Mouse (Mus musculus): ENCODE measurements at regions not wholly inside any gene's neighbourhood (a gene's known extent, or its start where the extent isn't known, plus 50 kb on each side); places are given as distances from the start of the nearest gene placed in this dataset.

DNA sequence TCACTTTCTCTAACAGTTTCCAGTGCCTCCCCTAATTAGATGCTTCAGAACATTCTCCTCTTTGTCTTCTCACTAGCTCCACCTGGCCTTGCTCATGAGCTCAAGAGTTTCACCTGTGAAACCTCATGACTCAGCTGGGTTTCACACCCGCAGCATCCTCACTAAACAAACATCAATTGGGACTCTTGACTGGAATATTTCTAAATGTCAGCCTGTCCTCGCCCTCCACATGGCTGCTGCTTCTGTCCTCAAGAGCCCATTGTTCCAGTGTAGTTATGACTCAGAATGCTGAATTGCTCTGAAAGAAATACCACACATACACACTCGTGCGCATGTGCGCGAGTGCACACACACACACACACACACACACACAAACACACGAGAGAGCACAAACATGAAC lies 407.2 kb downstream of the Prss52 start:
- no peak overlapping the region for H3K4me3 ChIP-seq
- intact Hi-C loops (cut with DNase I), result no loop called here
- H3K27ac ChIP-seq, result no peak overlapping the region
- no peak for TF ChIP-seq CTCF (IDR thresholded peaks at IDR 0.05)
- DNase-seq, result no peak

DNA sequence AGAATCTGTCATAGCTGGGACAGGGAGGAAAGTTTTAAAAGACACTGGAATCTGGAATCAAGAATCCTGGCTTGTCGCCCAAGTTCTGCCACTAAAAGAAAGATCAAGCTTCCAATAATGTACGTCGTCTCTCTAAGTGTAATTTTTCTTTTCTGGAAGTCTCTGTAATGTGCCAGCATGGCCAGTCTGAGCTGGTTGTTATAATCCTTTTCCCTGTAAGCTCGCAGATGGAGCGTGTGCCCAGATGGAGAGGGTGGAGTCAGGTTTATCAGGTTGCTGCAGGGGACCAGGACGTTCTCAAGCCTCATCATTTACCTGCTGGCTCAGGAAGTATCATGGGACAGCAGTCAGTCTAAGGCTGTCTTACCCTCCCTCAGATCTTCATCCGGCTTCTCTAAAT lies 408.6 kb downstream of the Prss52 start:
- H3K27ac ChIP-seq, result no peak overlapping the region
- intact Hi-C loops (cut with DNase I), result no loop called here
- no peak overlapping the region for H3K4me3 ChIP-seq
- no peak for DNase-seq
- TF ChIP-seq CTCF (IDR thresholded peaks at IDR 0.05), result no peak

DNA sequence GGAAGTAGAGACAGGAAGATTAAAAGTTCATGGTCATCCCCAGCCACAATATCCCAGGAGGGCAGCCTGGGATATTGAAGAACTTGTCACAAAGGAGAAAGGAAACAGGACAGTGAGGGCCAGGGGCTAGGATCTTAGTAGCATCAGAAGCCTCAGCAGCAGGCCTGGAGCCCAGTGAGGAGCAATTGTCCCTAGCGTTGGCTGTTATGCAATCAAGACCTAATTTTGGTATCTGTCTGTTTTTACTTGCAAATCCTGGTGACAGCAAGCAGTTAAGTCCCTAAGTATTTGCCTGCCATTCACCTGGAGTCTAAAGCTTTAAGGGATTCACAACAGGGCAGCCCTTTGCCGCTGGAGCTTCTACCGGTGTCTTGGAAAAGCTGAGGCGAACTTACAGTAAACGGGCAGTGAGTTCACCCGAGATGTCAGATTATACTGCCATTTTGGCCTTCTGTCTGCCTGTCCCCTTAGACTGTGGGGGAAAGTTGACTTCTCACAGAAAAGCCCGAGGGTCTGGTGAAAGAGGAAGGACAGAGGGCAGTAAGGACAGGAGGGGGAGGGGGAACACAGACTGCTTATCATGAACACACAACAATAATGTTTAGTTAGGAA lies 413.6 kb downstream of the Prss52 start:
- TF ChIP-seq CTCF (IDR thresholded peaks at IDR 0.05), result no peak
- Histone ChIP-seq H3K4me3 (no peak overlapping the region), H3K27ac (no peak overlapping the region)
- intact Hi-C loops (cut with DNase I), result no loop called here
- no peak for DNase-seq

DNA sequence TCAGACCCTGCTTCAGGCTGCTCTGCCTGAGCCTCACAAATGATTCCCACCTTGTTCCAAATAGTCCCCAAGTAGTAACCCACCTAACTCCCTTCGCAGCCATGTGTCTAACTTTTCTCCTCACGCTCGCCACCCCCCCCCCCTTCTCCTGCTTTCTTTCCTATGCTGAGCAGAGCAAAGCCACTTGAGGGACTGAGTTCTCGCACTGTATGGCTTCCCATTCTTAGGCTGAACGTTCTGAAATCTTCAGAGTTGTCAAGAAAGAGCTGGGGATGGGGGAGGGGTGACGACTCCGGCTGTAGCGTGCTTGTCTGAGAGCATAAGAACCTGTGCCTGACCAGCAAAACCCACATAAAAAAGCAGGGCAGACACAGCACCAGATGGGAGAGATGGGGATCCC lies 420.6 kb downstream of the Prss52 start:
- no peak for DNase-seq
- H3K4me3 ChIP-seq, result no peak overlapping the region
- intact Hi-C loops (cut with DNase I), result no loop called here
- no peak overlapping the region for H3K27ac ChIP-seq
- no peak for TF ChIP-seq CTCF (IDR thresholded peaks at IDR 0.05)

DNA sequence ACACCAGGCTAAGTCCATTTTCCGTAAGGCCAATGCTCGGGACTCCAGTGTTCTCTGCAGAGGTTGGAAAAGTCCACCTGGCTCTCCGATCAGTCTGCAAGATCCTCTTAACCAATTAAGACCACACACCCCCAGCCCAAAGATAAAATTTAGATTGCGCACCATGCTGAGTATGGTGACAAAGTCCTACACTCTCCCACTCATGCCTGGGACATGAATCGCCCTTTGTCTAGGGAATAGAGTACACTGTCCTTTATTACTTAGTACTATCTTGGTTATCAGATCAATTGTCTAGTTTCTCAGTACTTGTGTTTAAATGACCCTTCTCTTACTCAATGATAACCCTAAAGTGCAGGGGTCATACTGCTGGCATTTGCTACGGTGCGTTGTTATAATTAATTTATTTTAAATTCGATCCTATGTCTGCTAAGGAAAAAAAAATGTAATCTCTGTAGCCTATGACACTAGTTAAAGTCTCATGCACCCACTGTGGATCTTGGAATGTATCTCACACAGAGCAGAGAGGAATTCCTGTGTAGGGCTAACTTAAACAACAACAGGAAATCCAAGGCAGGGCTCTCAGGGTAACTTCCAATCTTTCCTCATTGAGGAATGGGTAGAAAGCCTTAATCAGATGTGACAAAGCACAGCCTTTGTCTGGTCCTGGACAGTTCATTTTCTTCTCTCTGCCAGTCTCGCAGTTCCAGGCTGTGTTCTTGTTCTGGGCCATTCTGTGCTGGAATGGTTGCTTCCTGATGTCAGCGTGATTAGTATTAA lies 421.4 kb downstream of the Prss52 start:
- no peak for DNase-seq
- no peak overlapping the region for H3K4me3 ChIP-seq
- H3K27ac ChIP-seq, result no peak overlapping the region
- intact Hi-C loops (cut with DNase I), result no loop called here
- TF ChIP-seq CTCF (IDR thresholded peaks at IDR 0.05), result no peak

DNA sequence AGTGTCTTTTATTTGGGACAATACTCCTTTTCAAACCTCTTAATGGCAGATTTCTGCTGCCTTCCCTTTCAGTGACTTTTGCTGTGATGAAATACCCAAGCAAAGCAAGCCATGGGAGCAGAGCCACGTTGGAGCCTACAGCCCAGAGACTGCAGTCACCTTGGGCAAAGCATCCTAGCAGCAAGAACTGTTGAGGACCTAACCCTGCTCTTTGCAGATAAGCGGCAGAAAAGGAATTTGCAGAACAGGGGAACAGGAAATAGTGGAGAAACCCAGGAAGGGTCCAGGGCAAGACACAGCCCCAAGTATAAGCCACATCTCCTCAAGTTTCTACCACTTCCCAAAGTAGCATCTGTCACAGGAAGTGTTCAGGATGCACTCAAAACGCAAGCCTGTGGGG lies 426.5 kb downstream of the Prss52 start:
- intact Hi-C loops (cut with DNase I), result no loop called here
- TF ChIP-seq CTCF (IDR thresholded peaks at IDR 0.05), result no peak
- DNase-seq, result no peak
- no peak overlapping the region for H3K27ac ChIP-seq
- H3K4me3 ChIP-seq, result no peak overlapping the region

DNA sequence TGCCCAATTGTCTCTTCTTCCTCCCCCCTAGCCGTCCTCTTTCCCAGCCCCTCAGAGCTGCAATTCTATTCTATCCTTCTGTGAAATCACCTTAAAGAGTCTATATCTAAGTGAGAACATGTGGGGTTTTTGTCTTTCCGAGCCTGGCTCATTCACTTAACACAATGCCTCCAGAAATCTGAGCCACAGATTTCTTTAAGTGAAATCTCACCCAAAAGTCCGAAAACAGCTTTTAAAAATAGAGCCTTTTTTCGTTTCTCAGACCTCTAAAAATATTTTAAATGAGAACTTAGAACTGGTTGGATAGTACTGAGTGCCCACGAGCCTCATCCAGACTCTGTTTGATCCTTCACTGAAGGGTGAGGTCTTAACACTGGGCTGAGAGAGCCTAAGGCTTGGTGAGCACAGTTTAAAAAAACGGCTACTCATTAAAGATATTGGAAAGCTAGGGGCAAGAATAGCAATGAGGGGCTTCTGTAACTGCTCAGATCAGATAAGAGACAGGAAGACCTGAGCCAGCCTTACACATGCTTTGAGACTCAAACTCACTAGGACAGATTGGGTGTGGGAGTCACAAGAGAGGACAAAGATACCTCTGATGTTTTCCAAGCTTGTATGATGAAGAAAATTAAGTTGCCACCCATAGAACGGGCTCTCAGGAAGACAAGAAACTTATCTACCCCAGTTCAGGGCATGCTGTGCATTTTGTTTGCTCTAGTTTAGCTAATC lies 427.3 kb downstream of the Prss52 start:
- no peak for DNase-seq
- Histone ChIP-seq H3K27ac (no peak overlapping the region), H3K4me3 (no peak overlapping the region)
- no peak for TF ChIP-seq CTCF (IDR thresholded peaks at IDR 0.05)
- intact Hi-C loops (cut with DNase I), result no loop called here

DNA sequence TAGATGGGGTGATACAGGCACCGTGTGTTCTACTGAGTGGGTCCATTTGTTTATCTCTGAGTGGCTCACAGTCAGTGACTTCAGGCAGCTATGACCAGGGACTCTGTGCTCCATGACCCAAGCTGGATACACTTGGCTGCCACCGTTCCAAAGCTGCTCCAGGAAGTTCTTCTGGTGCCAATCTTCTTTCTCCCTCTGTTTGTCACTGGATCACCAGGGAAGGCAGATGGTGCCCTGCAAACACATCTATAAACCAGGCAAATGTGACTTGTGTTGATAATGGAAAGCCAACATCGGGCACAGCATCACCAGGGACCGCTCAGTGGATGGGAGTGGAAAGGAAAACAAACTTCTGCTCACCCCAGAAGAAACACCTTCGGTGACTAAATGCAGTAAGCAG lies 428.3 kb downstream of the Prss52 start:
- no peak for TF ChIP-seq CTCF (IDR thresholded peaks at IDR 0.05)
- intact Hi-C loops (cut with DNase I), result no loop called here
- DNase-seq, result no peak

DNA sequence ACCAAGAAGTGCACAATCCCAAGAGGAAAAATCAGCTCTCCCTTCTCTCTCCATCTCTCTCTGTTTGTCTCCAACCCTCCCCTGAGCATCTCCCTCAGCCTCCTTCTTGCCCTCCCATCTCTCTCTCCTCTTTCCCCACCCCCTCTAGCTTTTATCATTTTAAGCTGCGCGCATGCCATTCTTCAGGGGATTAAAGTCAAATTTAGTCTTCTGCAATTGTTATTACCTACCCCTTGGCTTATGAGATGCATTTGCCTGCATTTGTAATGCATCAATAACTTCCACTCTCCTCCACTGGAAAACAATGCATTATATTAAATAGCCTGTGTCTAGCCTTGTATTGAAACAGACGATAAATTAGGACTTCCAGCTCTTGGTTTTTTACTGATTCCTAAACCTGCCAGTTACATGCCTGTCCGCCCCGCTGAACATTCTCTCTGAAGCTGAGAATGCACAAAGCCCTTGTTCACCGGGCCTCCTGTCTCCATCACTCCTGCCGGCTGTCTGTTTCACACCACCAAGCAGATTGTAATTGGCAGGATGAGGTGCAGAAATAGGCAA lies 429.6 kb downstream of the Prss52 start:
- no peak for DNase-seq
- Histone ChIP-seq H3K4me3 (no peak overlapping the region), H3K27ac (no peak overlapping the region)
- no peak for TF ChIP-seq CTCF (IDR thresholded peaks at IDR 0.05)
- intact Hi-C loops (cut with DNase I), result no loop called here

More for the DNA sequence above, 428.3 kb downstream of the Prss52 start:
- H3K27ac ChIP-seq, result no peak overlapping the region
- no peak overlapping the region for H3K4me3 ChIP-seq

DNA sequence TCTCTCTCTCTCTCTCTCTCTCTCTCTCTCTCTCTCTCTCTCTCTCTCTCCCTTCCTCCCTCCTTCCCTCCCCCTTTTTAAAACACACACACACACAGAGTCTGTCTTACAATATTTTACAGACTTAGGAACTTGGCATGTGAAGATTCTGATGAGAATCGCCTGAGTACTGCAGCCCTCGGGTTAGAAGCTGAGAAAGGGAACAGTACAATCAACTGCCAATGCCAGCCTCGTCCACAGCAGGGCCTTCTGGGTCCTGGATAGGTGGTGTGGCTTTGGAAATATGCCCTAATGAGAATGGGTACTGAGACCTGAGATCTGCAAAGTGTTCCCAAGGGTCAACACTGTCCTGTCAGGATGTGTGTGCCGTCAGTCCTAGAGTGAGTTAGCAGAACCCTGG lies 430.1 kb downstream of the Prss52 start:
- TF ChIP-seq CTCF (IDR thresholded peaks at IDR 0.05), result no peak
- intact Hi-C loops (cut with DNase I), result no loop called here
- no peak for DNase-seq
- no peak overlapping the region for H3K27ac ChIP-seq
- H3K4me3 ChIP-seq, result no peak overlapping the region

DNA sequence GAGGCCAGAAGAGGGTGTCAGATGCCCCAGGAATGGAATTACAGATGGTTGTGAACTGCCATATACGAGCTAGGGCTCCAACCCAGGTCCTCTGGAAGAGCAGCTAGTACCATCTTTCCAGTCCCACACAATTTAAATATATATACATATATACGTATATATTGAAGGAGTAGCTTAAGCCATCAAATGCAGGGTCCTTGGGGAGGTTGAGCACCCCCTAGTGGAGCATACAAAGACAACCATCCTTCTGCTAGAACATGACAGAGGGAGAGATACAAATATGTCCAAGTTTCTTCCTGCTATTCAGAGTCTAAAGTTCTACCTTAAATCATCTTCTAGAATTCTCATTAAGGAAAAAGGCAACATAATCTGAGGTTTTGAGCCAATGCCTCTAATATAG lies 435.4 kb downstream of the Prss52 start:
- no peak overlapping the region for H3K27ac ChIP-seq
- peak; percentile 32; the same call in 1 of the 2 replicates for TF ChIP-seq CTCF (IDR thresholded peaks at IDR 0.05)
- H3K4me3 ChIP-seq, result no peak overlapping the region
- DNase-seq, result no peak
- intact Hi-C loops (cut with DNase I), result no loop called here

DNA sequence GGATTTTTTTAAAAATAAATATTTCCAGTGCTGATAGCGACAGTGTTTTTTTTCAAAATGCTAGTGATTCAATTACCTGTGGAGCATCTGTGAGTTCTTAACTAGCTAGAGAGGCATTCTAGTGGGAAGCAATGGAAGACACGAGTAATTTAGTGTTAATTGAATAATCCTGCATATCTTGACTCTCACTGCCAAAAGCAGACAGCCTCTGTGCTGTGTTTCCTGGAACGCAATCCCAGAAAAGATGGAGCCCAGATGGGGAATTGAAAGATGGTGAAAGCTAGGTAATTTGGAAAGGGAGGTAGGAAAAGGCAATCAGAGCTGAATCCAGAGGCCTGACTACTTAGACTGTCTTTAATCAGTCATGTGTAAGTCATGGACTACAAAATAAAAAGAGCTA lies 441.0 kb downstream of the Prss52 start:
- H3K4me3 ChIP-seq, result no peak overlapping the region
- intact Hi-C loops (cut with DNase I), result no loop called here
- DNase-seq, result no peak
- no peak for TF ChIP-seq CTCF (IDR thresholded peaks at IDR 0.05)
- no peak overlapping the region for H3K27ac ChIP-seq

DNA sequence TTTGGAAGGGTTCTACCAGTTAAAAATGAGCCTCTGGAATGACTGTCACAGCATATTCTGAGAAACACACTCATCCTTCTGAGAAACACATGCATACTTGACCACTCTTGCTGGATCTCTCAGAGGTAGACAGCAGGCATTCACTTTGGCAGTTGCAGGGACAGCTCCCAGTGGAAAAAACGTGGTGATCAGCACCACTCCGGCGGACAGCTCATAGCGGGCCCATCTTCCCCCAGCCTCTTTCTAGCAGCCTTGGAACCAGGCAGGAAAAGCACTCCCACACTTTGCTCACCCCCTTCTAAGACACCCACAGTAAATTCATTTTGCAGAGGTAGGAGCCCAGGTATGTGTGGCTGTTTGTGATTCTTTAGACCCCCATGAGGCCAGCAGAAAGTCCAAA lies 442.7 kb downstream of the Prss52 start:
- TF ChIP-seq CTCF (IDR thresholded peaks at IDR 0.05), result no peak
- intact Hi-C loops (cut with DNase I), result no loop called here

More for the DNA sequence above, 442.7 kb downstream of the Prss52 start:
- DNase-seq, result peak; percentile 19
- no peak overlapping the region for H3K4me3 ChIP-seq
- no peak overlapping the region for H3K27ac ChIP-seq

Data from gastrocnemius, adult 2 months (tissue).